Mouse (Mus musculus) left cerebral cortex, adult 9 months (tissue): ENCODE results near the gene Slc39a1.

Source experiments
- DNase-seq, 2 experiments: peaks; one replicate each; pipeline ENCODE4 v3.0.0; 2022; ENCODE audit warnings: low spot score in 2 of 2

Gene Slc39a1

DNA sequence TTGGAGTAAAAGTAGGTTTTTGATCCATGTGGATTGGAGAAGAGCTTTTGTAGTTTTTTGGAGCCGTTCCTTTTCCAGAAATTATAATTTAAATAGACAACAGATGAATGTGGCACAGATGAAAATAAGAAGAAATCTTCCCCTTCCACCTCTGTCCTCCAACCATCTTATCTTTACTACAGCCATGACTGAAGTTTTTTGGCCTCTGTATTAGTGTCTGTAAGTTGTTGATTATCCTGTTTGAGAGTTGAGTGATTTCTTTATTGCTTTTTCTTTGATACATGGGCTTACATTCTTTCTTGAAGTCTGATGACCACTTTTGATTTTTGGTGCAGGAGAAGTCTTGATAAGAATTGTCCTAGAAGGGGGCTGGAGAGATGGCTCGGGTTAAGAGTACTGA lies 46.7 kb downstream of the Slc39a1 start:
- DNase-seq = no peak
